Mouse (Mus musculus): Measurements from ENCODE around the gene Ubtd1. TPM values are rescaled to one million over a fixed set of nuclear protein-coding genes. Genes with fewer than 3 reads are reported as not detected.

Ubtd1 gene
- polyA plus RNA-seq, 1 experiment from 2014 or later, result 17.1 TPM

DNA sequence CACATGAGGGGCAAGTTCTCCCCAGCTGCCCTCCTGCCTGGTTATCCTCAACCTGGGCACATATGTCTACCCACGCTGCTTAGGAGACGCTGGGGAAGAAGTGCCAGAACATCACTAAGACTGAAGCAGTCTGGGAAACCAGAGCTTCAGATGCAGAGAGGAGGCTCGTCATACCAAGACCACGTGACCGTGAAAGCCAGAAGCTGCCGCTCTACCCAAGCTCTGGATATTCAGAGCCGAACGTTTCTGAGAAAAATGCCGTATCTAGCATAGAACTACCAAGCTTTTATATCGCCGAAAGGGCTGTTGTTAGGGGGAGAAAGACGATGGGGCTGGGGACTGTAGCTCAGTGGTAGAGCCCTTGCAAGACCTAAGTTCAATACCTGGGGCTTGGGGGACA is 56.7 kb downstream of the Ubtd1 start:
- Histone ChIP-seq H3K4me2 (ENCODE audit: low read depth, low read length) (no peak overlapping the region), H3K9me3 (replicated peaks; ENCODE audit: control insufficient read depth, low read length) (no peaks in the 10 kb centered on the region), H3K27me3 (ENCODE audit: control insufficient read depth, insufficient read depth, low read length) (no peaks in the 10 kb centered on the region), H3K9ac (ENCODE audit: low read length) (no peak overlapping the region), H3K4me1 (ENCODE audit: control insufficient read depth, insufficient read depth, low read length) (peaks cover 12% of the 10 kb centered on the region), H3K4me3 (ENCODE audit: low read length) (no peak overlapping the region), H3K27ac (ENCODE audit: low read length) (no peak overlapping the region), H3K36me3 (ENCODE audit: control insufficient read depth, insufficient read depth) (peaks cover 3% of the 10 kb centered on the region; the same call in 1 of the 2 replicates)
- no peak for ATAC-seq (replicated peaks; ENCODE audit: extremely low read depth, insufficient read depth, low FRiP score)
- 88% methylated on average over 12 of the region's 12 CpGs for WGBS

GRCm38 (mm10) chr19:42043988-42044387 is 62.4 kb downstream of the Ubtd1 start:
- no peaks in the 10 kb centered on the region for H3K27me3 ChIP-seq (ENCODE audit: control insufficient read depth, insufficient read depth, low read length)
- H3K4me1 ChIP-seq (ENCODE audit: control insufficient read depth, insufficient read depth, low read length), result peaks cover 4% of the 10 kb centered on the region; the same call in 1 of the 2 replicates
- no peak overlapping the region for H3K27ac ChIP-seq (ENCODE audit: low read length)
- no peaks in the 10 kb centered on the region for H3K9me3 ChIP-seq (replicated peaks; ENCODE audit: control insufficient read depth, low read length)
- no peaks in the 10 kb centered on the region for H3K36me3 ChIP-seq (ENCODE audit: control insufficient read depth, insufficient read depth)
- no peak overlapping the region for H3K4me3 ChIP-seq (ENCODE audit: low read length)
- H3K9ac ChIP-seq (ENCODE audit: low read length), result no peak overlapping the region
- ATAC-seq (replicated peaks; ENCODE audit: extremely low read depth, insufficient read depth, low FRiP score), result no peak
- 92% methylated on average over 6 of the region's 6 CpGs for WGBS
- H3K4me2 ChIP-seq (ENCODE audit: low read depth, low read length), result no peak overlapping the region

DNA sequence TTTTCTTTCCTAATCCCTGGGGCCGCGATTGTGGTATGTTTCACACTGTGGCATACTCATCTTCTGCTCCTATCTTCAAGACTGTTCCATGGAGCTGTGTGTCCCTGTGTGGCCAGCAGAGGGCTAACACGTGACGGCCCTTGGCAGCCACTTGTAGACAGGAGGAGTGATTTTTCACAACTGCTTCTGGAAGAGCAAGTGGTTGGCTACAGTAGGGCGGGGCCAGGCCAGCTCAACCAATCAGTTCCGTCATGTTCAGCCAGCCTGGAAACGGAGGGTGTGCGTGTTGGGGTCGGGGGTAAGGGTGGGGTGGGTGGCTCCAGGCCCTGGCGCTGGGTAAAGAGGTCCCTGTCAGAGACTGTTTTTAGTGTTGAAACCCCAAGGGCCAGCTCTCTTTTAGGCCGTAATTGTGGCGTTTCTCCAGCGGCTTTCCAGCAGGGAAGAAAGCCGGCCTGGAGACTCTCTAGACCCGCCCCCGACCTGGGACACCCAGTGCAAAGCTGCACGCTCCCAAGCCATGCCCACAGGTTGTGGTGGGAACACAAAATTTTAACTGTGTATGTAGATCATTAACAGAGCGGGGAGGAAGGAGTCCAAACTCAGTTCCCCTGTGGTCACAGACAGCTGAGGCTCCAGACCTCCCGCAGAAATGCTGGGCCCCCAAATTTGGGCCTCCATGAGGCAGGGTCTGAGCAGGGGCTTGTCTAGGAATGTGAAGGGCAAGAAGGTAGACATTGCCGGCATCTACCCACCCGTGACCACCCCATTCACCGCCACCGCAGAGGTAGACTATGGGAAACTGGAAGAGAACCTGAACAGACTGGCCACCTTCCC is 63.9 kb downstream of the Ubtd1 start, which contains the start of gene Hoga1:
Hoga1 (plus strand) TSS at position 342 of the 834 bp plus-strand sequence.
- ATAC-seq (replicated peaks; ENCODE audit: extremely low read depth, insufficient read depth, low FRiP score), result peak; percentile 91
- Histone ChIP-seq H3K9me3 (replicated peaks; ENCODE audit: control insufficient read depth, low read length) (no peaks in the 10 kb centered on the region), H3K9ac (ENCODE audit: low read length) (peak within 1 kb of the TSS; percentile 66), H3K36me3 (ENCODE audit: control insufficient read depth, insufficient read depth) (no peaks in the 10 kb centered on the region), H3K27ac (ENCODE audit: low read length) (no peak within 1 kb of the TSS), H3K4me3 (ENCODE audit: low read length) (peak within 1 kb of the TSS; percentile 57), H3K4me2 (ENCODE audit: low read depth, low read length) (peak within 1 kb of the TSS; percentile 73), H3K4me1 (ENCODE audit: control insufficient read depth, insufficient read depth, low read length) (peaks cover 4% of the 10 kb centered on the region; the same call in 1 of the 2 replicates), H3K27me3 (ENCODE audit: control insufficient read depth, insufficient read depth, low read length) (no peaks in the 10 kb centered on the region)
- 23% methylated on average over 23 of the region's 23 CpGs for WGBS

- H3K36me3 ChIP-seq (ENCODE audit: control insufficient read depth, insufficient read depth), result no peaks in the 10 kb centered on the region
- WGBS, result 73% methylated on average over 1 of the region's 1 CpGs
- no peak for ATAC-seq (replicated peaks; ENCODE audit: extremely low read depth, insufficient read depth, low FRiP score)
- H3K4me2 ChIP-seq (ENCODE audit: low read depth, low read length), result no peak overlapping the region
- H3K4me3 ChIP-seq (ENCODE audit: low read length), result no peak overlapping the region
- H3K4me1 ChIP-seq (ENCODE audit: control insufficient read depth, insufficient read depth, low read length), result peaks cover 4% of the 10 kb centered on the region; the same call in 1 of the 2 replicates
- H3K27me3 ChIP-seq (ENCODE audit: control insufficient read depth, insufficient read depth, low read length), result no peaks in the 10 kb centered on the region
- H3K9ac ChIP-seq (ENCODE audit: low read length), result no peak overlapping the region
- no peak overlapping the region for H3K27ac ChIP-seq (ENCODE audit: low read length)
- no peaks in the 10 kb centered on the region for H3K9me3 ChIP-seq (replicated peaks; ENCODE audit: control insufficient read depth, low read length)
Observed at GRCm38 (mm10) chr19:42050251-42050650, 68.7 kb downstream of the Ubtd1 start.

- Histone ChIP-seq H3K9ac (ENCODE audit: low read length) (no peak overlapping the region), H3K27me3 (ENCODE audit: control insufficient read depth, insufficient read depth, low read length) (no peaks in the 10 kb centered on the region), H3K27ac (ENCODE audit: low read length) (no peak overlapping the region), H3K4me3 (ENCODE audit: low read length) (no peak overlapping the region), H3K36me3 (ENCODE audit: control insufficient read depth, insufficient read depth) (no peaks in the 10 kb centered on the region), H3K4me2 (ENCODE audit: low read depth, low read length) (no peak overlapping the region), H3K4me1 (ENCODE audit: control insufficient read depth, insufficient read depth, low read length) (no peaks in the 10 kb centered on the region), H3K9me3 (replicated peaks; ENCODE audit: control insufficient read depth, low read length) (no peaks in the 10 kb centered on the region)
- WGBS, result 86% methylated on average over 3 of the region's 3 CpGs
- ATAC-seq (replicated peaks; ENCODE audit: extremely low read depth, insufficient read depth, low FRiP score), result no peak
Observed at GRCm38 (mm10) chr19:42051351-42051750, 69.8 kb downstream of the Ubtd1 start.

DNA sequence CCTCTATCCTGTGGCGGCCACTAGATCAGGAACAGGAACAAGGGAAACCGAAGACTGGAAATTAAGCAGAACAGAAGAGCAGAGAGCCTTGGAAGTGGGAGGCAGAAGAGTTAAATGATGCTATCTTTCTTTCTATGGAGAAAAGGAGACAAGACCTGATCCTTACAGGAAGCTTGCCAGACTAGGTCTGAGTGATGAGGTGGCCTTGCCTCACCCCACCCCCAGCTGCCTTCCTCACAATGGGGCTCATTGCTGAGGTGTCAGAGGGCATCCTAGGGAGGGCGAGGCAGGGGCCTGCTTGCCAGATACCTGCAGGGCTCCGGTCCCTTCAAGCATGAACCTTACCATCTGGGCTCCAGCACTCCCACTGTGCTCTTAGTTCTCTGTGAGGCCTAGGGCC is 70.4 kb downstream of the Ubtd1 start, which contains the start of gene 4933411K16Rik:
4933411K16Rik (plus strand) TSS at position 301 of the 400 bp plus-strand sequence.
- H3K4me2 ChIP-seq (ENCODE audit: low read depth, low read length), result no peak within 1 kb of the TSS
- H3K9ac ChIP-seq (ENCODE audit: low read length), result no peak within 1 kb of the TSS
- no peak for ATAC-seq (replicated peaks; ENCODE audit: extremely low read depth, insufficient read depth, low FRiP score)
- no peak within 1 kb of the TSS for H3K4me3 ChIP-seq (ENCODE audit: low read length)
- no peaks in the 10 kb centered on the region for H3K27me3 ChIP-seq (ENCODE audit: control insufficient read depth, insufficient read depth, low read length)
- H3K9me3 ChIP-seq (replicated peaks; ENCODE audit: control insufficient read depth, low read length), result no peaks in the 10 kb centered on the region
- WGBS, result 64% methylated on average over 4 of the region's 4 CpGs
- H3K36me3 ChIP-seq (ENCODE audit: control insufficient read depth, insufficient read depth), result no peaks in the 10 kb centered on the region
- H3K27ac ChIP-seq (ENCODE audit: low read length), result no peak within 1 kb of the TSS
- no peaks in the 10 kb centered on the region for H3K4me1 ChIP-seq (ENCODE audit: control insufficient read depth, insufficient read depth, low read length)

DNA sequence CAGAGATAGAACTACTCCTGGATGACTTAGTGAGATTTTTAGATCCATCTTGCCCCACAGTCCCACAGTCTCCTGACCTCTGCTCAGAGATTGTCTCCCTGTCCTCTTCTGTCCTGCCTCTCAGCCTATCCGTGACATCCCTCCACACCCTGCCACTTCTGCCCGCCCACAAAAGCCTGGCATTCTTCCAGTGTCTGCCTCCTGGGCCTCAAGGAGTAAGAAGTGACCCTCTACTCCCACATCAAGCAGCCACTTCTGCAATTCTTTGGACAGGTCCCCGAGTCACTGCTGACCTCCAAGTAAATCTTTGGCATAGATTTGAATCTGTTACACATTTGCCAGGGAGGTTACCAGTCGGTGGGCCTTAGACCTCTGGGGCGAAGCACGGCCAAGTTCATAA is 72.7 kb downstream of the Ubtd1 start:
- no peak overlapping the region for H3K27ac ChIP-seq (ENCODE audit: low read length)

DNA sequence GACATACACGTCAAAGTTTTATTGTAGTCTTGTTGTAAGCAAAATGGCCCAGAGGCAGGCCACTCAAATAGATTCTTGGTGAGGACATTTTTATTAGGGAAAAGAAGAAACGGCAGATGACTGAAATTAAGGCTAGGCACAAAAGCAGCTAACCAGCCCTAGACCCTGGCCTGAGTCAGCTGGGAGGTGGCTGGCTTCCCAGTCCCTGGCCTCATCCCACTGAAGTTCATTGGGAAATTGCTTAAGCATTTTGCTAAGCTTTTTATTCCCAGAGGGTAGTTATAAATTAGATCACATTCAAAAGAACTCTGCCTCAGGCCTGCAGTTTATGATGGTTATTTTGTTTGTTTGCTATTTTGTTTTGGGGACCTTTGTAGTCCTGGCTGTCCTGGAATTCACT is 74.3 kb downstream of the Ubtd1 start:
- Histone ChIP-seq H3K4me2 (ENCODE audit: low read depth, low read length) (no peak overlapping the region), H3K9ac (ENCODE audit: low read length) (no peak overlapping the region), H3K9me3 (replicated peaks; ENCODE audit: control insufficient read depth, low read length) (no peaks in the 10 kb centered on the region), H3K27ac (ENCODE audit: low read length) (no peak overlapping the region), H3K36me3 (ENCODE audit: control insufficient read depth, insufficient read depth) (no peaks in the 10 kb centered on the region), H3K27me3 (ENCODE audit: control insufficient read depth, insufficient read depth, low read length) (no peaks in the 10 kb centered on the region), H3K4me3 (ENCODE audit: low read length) (no peak overlapping the region), H3K4me1 (ENCODE audit: control insufficient read depth, insufficient read depth, low read length) (no peaks in the 10 kb centered on the region)
- no peak for ATAC-seq (replicated peaks; ENCODE audit: extremely low read depth, insufficient read depth, low FRiP score)
- 82% methylated on average over 2 of the region's 2 CpGs for WGBS

More for the DNA sequence above, 72.7 kb downstream of the Ubtd1 start:
- H3K9ac ChIP-seq (ENCODE audit: low read length), result no peak overlapping the region
- ATAC-seq (replicated peaks; ENCODE audit: extremely low read depth, insufficient read depth, low FRiP score), result no peak
- H3K4me2 ChIP-seq (ENCODE audit: low read depth, low read length), result no peak overlapping the region
- WGBS, result 51% methylated on average over 6 of the region's 6 CpGs
- no peak overlapping the region for H3K4me3 ChIP-seq (ENCODE audit: low read length)
- H3K9me3 ChIP-seq (replicated peaks; ENCODE audit: control insufficient read depth, low read length), result no peaks in the 10 kb centered on the region
- H3K36me3 ChIP-seq (ENCODE audit: control insufficient read depth, insufficient read depth), result no peaks in the 10 kb centered on the region
- H3K27me3 ChIP-seq (ENCODE audit: control insufficient read depth, insufficient read depth, low read length), result no peaks in the 10 kb centered on the region
- H3K4me1 ChIP-seq (ENCODE audit: control insufficient read depth, insufficient read depth, low read length), result no peaks in the 10 kb centered on the region

DNA sequence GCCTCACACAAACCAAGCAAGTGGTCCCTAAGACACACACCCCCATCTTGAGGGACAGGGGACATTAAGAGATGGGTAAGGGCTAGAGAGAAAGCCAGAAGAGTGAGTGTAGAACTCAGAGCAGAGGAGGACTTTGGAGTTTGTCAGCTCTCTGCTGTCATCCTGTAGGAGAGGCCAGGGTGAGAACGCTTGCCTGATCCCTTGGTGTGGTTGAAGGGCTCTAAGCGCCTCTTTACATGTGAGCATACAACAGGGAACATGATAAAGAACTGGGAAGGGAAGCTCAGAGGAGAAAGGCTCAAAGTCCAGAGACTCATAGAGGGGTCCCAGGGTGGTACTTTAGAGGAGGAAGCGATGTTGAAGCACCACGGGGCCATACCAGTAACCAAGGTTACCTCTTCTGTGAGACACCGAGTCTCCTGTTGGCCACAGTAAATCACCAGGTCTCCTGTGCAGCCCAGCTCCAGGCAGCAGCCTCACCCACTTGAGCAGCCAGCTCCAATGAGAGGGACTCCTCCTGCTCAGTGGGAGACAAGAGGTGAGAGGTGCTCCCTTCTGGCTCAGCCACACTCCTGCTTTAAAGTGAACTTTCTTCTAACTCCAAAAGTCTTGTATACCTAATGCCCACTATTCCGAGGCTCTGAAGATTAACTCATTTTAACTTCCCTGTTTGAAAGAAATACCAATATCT is 75.3 kb downstream of the Ubtd1 start:
- no peaks in the 10 kb centered on the region for H3K27me3 ChIP-seq (ENCODE audit: control insufficient read depth, insufficient read depth, low read length)
- no peaks in the 10 kb centered on the region for H3K36me3 ChIP-seq (ENCODE audit: control insufficient read depth, insufficient read depth)
- H3K9ac ChIP-seq (ENCODE audit: low read length), result no peak overlapping the region
- no peak for ATAC-seq (replicated peaks; ENCODE audit: extremely low read depth, insufficient read depth, low FRiP score)
- no peak overlapping the region for H3K27ac ChIP-seq (ENCODE audit: low read length)
- H3K4me1 ChIP-seq (ENCODE audit: control insufficient read depth, insufficient read depth, low read length), result no peaks in the 10 kb centered on the region
- H3K9me3 ChIP-seq (replicated peaks; ENCODE audit: control insufficient read depth, low read length), result no peaks in the 10 kb centered on the region
- no peak overlapping the region for H3K4me2 ChIP-seq (ENCODE audit: low read depth, low read length)
- no peak overlapping the region for H3K4me3 ChIP-seq (ENCODE audit: low read length)
- WGBS, result 76% methylated on average over 6 of the region's 6 CpGs

All from heart, embryonic 16.5 days (tissue).